Mouse (Mus musculus) thymus, postnatal 10 days (tissue): ENCODE results near the gene Gipc2.

Experiments used
- DNase-seq, 2 experiments: peaks; one replicate each; pipeline ENCODE4 v3.0.0; 2021; ENCODE audit warnings: low spot score in 2 of 2

The Gipc2 gene

GRCm38 (mm10) chr3:152190679-152191477 lies 24.8 kb upstream of the Gipc2 start:
- DNase-seq: no peak

GRCm38 (mm10) chr3:152189306-152189705 lies 23.3 kb upstream of the Gipc2 start:
- DNase-seq: no peak

- DNase-seq: no peak
These were observed 20.1 kb upstream of the Gipc2 start for GRCm38 (mm10) chr3:152186106-152186505.

GRCm38 (mm10) chr3:152183522-152183921 lies 17.5 kb upstream of the Gipc2 start:
- no peak for DNase-seq

GRCm38 (mm10) chr3:152180624-152181023 lies 14.6 kb upstream of the Gipc2 start:
- DNase-seq: no peak

- DNase-seq: no peak
These were observed 13.3 kb upstream of the Gipc2 start for GRCm38 (mm10) chr3:152179285-152179684.

GRCm38 (mm10) chr3:152178816-152179215 lies 12.8 kb upstream of the Gipc2 start:
- no peak for DNase-seq

GRCm38 (mm10) chr3:152172322-152172935 lies 6.4 kb upstream of the Gipc2 start:
- DNase-seq: no peak

- no peak for DNase-seq
These were observed 5.8 kb upstream of the Gipc2 start for GRCm38 (mm10) chr3:152171862-152172261.

GRCm38 (mm10) chr3:152171236-152171635 lies 5.2 kb upstream of the Gipc2 start:
- no peak for DNase-seq

- no peak for DNase-seq
These were observed 4.4 kb upstream of the Gipc2 start for GRCm38 (mm10) chr3:152170407-152170806.

GRCm38 (mm10) chr3:152168007-152168406 lies 2.0 kb upstream of the Gipc2 start:
- DNase-seq: no peak

GRCm38 (mm10) chr3:152166699-152167451 lies 845 bp upstream of the Gipc2 start:
- no peak for DNase-seq

- DNase-seq: peak in 1 of 2 experiments; percentile 18
These were observed 505 bp downstream of the Gipc2 start for GRCm38 (mm10) chr3:152165351-152166098.

GRCm38 (mm10) chr3:152165014-152165350 lies 1.0 kb downstream of the Gipc2 start:
- DNase-seq: no peak

- no peak for DNase-seq
These were observed 2.7 kb downstream of the Gipc2 start for GRCm38 (mm10) chr3:152163320-152163719.

- DNase-seq: no peak
These were observed 5.4 kb downstream of the Gipc2 start for GRCm38 (mm10) chr3:152160607-152161006.

- DNase-seq: no peak
These were observed 6.7 kb downstream of the Gipc2 start for GRCm38 (mm10) chr3:152159321-152159720.

- DNase-seq: no peak
These were observed 7.4 kb downstream of the Gipc2 start for GRCm38 (mm10) chr3:152158344-152159291.

GRCm38 (mm10) chr3:152156816-152157496 lies 9.1 kb downstream of the Gipc2 start:
- no peak for DNase-seq
